Mouse (Mus musculus) bone marrow macrophage, adult 2 months (primary cell): ENCODE measurements around the gene Gapvd1. TPM values are rescaled to one million over a fixed set of nuclear protein-coding genes. Genes with fewer than 3 reads are reported as not detected.

Experiments
- H3K27ac ChIP-seq: 2 replicates; pipeline ENCODE4 v1.5.1; 2012; ENCODE audit warnings: low read depth, low read length; ENCODE audit not compliant: insufficient read depth
- H3K4me1 ChIP-seq: 2 replicates; pipeline ENCODE4 v1.6.1; 2012; ENCODE audit warnings: low read length; ENCODE audit not compliant: control insufficient read depth, insufficient read depth
- H3K4me3 ChIP-seq: 2 replicates; pipeline ENCODE4 v1.5.1; 2012; ENCODE audit warnings: mild to moderate bottlenecking, low read length, moderate library complexity; ENCODE audit not compliant: insufficient read depth
- CTCF ChIP-seq: IDR thresholded peaks from 2 replicates; pipeline ENCODE4 v1.5.1; 2012; ENCODE audit warnings: low read depth, mild to moderate bottlenecking, low read length, moderate library complexity
- POLR2A ChIP-seq: IDR thresholded peaks from 2 replicates; pipeline ENCODE4 v1.6.1; 2012; ENCODE audit warnings: mild to moderate bottlenecking, low read depth, low read length, borderline replicate concordance
- polyA plus RNA-seq: library from polyadenylated mRNA; stranded (reverse); fragments of >200 nt; gene quantifications from 2 replicates; pipeline ENCODE4 v1.2.4, GENCODE M21; 2012; ENCODE audit not compliant: missing spikeins, insufficient read depth, insufficient read length

Gene Gapvd1
- polyA plus RNA-seq, 1 experiment, result 98.7 TPM

- no peak for TF ChIP-seq POLR2A
- peak; percentile 62; the same call in 1 of the 2 replicates for TF ChIP-seq CTCF
- Histone ChIP-seq H3K27ac (no peak overlapping the region), H3K4me3 (peak overlapping the region; percentile 35), H3K4me1 (no peaks in the 10 kb centered on the region)
Measured at GRCm38 (mm10) chr2:34638955-34639650, 115.9 kb downstream of the Gapvd1 start.

GRCm38 (mm10) chr2:34635249-34636165 lies 119.5 kb downstream of the Gapvd1 start:
- H3K4me1 ChIP-seq, result no peaks in the 10 kb centered on the region
- TF ChIP-seq POLR2A (no peak), CTCF (no peak)
- no peak overlapping the region for H3K4me3 ChIP-seq
- no peak overlapping the region for H3K27ac ChIP-seq

- H3K4me1 ChIP-seq, result peaks cover 16% of the 10 kb centered on the region
- no peak overlapping the region for H3K27ac ChIP-seq
- TF ChIP-seq POLR2A (no peak), CTCF (no peak)
- H3K4me3 ChIP-seq, result no peak overlapping the region
Measured at GRCm38 (mm10) chr2:34632051-34632450, 123.0 kb downstream of the Gapvd1 start.

- no peak for TF ChIP-seq CTCF
- no peak for TF ChIP-seq POLR2A
- Histone ChIP-seq H3K4me1 (peaks cover 16% of the 10 kb centered on the region), H3K27ac (no peak overlapping the region), H3K4me3 (no peak overlapping the region)
Measured at GRCm38 (mm10) chr2:34630445-34630844, 124.6 kb downstream of the Gapvd1 start.

- peaks cover 16% of the 10 kb centered on the region for H3K4me1 ChIP-seq
- no peak for TF ChIP-seq CTCF
- no peak for TF ChIP-seq POLR2A
- H3K27ac ChIP-seq, result no peak overlapping the region
- H3K4me3 ChIP-seq, result no peak overlapping the region
Measured at GRCm38 (mm10) chr2:34629758-34630157, 125.3 kb downstream of the Gapvd1 start.

GRCm38 (mm10) chr2:34628903-34629540 lies 126.0 kb downstream of the Gapvd1 start:
- TF ChIP-seq POLR2A, result no peak
- TF ChIP-seq CTCF, result no peak
- Histone ChIP-seq H3K4me3 (no peak overlapping the region), H3K27ac (no peak overlapping the region)

GRCm38 (mm10) chr2:34627328-34628226 lies 127.5 kb downstream of the Gapvd1 start:
- H3K4me3 ChIP-seq, result no peak overlapping the region
- no peak overlapping the region for H3K27ac ChIP-seq
- TF ChIP-seq POLR2A (no peak), CTCF (no peak)
- H3K4me1 ChIP-seq, result peaks cover 16% of the 10 kb centered on the region

More at GRCm38 (mm10) chr2:34628903-34629540, 126.0 kb downstream of the Gapvd1 start:
- H3K4me1 ChIP-seq, result peaks cover 16% of the 10 kb centered on the region

Other genes with a start within 250 kb of the Gapvd1 start
- gene Hspa5, start 16.7 kb upstream of the Gapvd1 start, polyA plus RNA-seq, result 319 and 328 TPM in 2 replicates
- gene Rabepk, start 44.7 kb upstream of the Gapvd1 start, polyA plus RNA-seq, result 10.2 and 10.6 TPM in 2 replicates
- 53.3 and 56.3 TPM in 2 replicates for gene Fbxw2, start 71.1 kb upstream of the Gapvd1 start, polyA plus RNA-seq
- not detected in 2 replicates for gene Gm34653, start 77.8 kb upstream of the Gapvd1 start, polyA plus RNA-seq
- gene Cutal, start 119.2 kb upstream of the Gapvd1 start, polyA plus RNA-seq, result not detected in 2 replicates
- gene Psmd5, start 119.7 kb upstream of the Gapvd1 start, polyA plus RNA-seq, result 34.5 and 37.8 TPM in 2 replicates
- 9.9 and 13.4 TPM in 2 replicates for gene Phf19, start 158.8 kb upstream of the Gapvd1 start, polyA plus RNA-seq
- 22.0 and 28.0 TPM in 2 replicates for gene Traf1, start 206.5 kb upstream of the Gapvd1 start, polyA plus RNA-seq